Mouse (Mus musculus): ENCODE data around the gene Msn. TPM values are rescaled to one million over a fixed set of nuclear protein-coding genes. Genes with fewer than 3 reads are reported as not detected.

Msn gene
- polyA plus RNA-seq (2014; fragmentation: Illumina TruSeq; extraction: RNeasy Lipid Tissue Mini Kit (QIAGEN cat#74804); ENCODE audit: low read depth, low replicate concordance) = 7.2 TPM

DNA sequence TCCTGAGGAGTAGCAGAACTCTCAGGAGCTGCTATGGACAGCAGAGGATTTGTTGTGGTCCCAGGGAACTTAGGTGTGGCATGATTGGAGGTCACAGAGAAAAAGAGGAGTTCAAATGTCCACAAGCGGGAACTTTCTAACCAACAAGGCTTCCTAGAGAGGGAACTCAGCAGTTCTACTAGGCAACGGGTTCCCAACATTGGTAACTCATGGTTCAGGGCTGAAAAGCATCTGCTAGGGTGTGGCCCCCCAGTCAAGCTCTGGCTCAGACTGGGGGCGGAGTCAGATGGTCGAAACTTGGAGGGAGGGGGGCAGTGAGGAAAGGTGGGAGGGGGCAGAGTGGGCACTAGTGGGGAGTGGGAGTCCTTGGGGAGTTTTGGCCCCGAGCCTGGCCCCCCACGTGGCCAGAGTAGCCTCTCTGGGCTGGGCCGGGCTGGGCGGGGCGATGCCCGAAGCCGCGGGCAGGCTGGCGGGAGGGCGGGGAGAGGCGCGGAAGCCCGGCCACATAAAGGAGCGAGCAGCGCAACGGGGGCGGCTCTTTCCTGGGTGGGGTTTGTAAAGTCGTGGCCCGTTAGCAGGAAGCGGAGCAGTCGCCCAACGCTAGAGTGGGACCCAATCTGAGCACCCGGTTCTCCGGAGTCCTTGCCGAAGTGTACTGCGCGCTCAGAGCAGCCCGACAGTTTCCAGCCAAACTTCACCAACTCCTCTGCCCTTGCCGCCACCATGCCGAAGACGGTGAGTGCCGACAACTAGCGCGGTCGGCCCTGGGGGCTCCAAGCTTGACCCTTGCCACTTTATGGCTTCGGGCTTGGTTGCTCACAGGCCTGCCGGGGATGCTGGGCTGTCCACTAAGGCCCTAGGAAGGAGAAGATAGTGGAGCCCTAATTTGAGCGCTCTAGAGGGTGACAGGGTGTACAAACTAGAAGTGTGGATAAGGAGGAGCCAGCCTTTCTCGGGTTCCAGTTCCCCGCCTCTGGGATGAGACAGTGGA is at the start of gene Msn:
Msn (plus strand) TSS at position 534 of the 991 bp plus-strand sequence.

Other genes starting within 250 kb of the Msn start
- gene Las1l, start 139.1 kb upstream of the Msn start, polyA plus RNA-seq (2014; fragmentation: Illumina TruSeq; extraction: RNeasy Lipid Tissue Mini Kit (QIAGEN cat#74804); ENCODE audit: low read depth, low replicate concordance) = 16.0 TPM
- 1.1 TPM for gene Vsig4, start 197.4 kb downstream of the Msn start, polyA plus RNA-seq (2014; fragmentation: Illumina TruSeq; extraction: RNeasy Lipid Tissue Mini Kit (QIAGEN cat#74804); ENCODE audit: low read depth, low replicate concordance)